ENCODE assay signal across 14 mouse cellular contexts in genomic region chr13:73742944-73743343, GRCm38 (mm10). TPM values are rescaled to one million over a fixed set of nuclear protein-coding genes. Genes with fewer than 3 reads are reported as not detected.
DNase-seq lines count a peak whose midpoint lies in the region; ATAC-seq and TF ChIP-seq lines count a peak whose summit lies in the region.
"Had no signal": no experiment of that assay in that cellular context is flagged by ENCODE, and none has a peak within 500 bp of the region (broad histone marks: within the 10 kb centered on the region; RNA-seq: fewer than 3 reads in every experiment).

No protein-coding gene starts in this region.

- no peak for DNase-seq in kidney, postnatal 0 days (ENCODE audit: low spot score)
- DNase-seq in kidney, adult 9 months: no peak
- DNase-seq in thymus, postnatal 14 days: peak; percentile 82
- DNase-seq in left cerebral cortex, adult 9 months (ENCODE audit: low spot score in 2 of 2): no peak
- no peak for DNase-seq in layer of hippocampus, postnatal 25 days (ENCODE audit: extremely low spot score in 1 of 2, low spot score in 1 of 2)
- DNase-seq in urinary bladder, adult 2 months (ENCODE audit: low spot score): no peak
- DNase-seq: adrenal gland, postnatal 10 days; cerebellum, adult 11-12 months; kidney, postnatal 10 days had no signal

- no peaks in the 10 kb centered on the region for H3K36me3 ChIP-seq in kidney, postnatal 0 days (ENCODE audit: insufficient read depth, low read length)
- no peaks in the 10 kb centered on the region for H3K36me3 ChIP-seq in forebrain, embryonic 15.5 days
- H3K36me3 ChIP-seq in midbrain, embryonic 13.5 days: no peaks in the 10 kb centered on the region
- H3K36me3 ChIP-seq: liver, embryonic 15.5 days had no signal

- H3K9ac ChIP-seq in kidney, postnatal 0 days (ENCODE audit: low read depth, low read length): no peak overlapping the region
- no peak overlapping the region for H3K9ac ChIP-seq in forebrain, embryonic 15.5 days (replicated peaks)
- H3K9ac ChIP-seq in midbrain, embryonic 13.5 days (replicated peaks): no peak overlapping the region
- H3K9ac ChIP-seq: liver, embryonic 15.5 days had no signal

- H3K27me3 ChIP-seq in kidney, postnatal 0 days (ENCODE audit: insufficient read depth, low read length): no peaks in the 10 kb centered on the region
- H3K27me3 ChIP-seq in forebrain, embryonic 15.5 days: no peaks in the 10 kb centered on the region
- H3K27me3 ChIP-seq in midbrain, embryonic 13.5 days: no peaks in the 10 kb centered on the region
- H3K27me3 ChIP-seq: liver, embryonic 15.5 days had no signal

- no peaks in the 10 kb centered on the region for H3K9me3 ChIP-seq in kidney, postnatal 0 days (replicated peaks; ENCODE audit: low read length)
- H3K9me3 ChIP-seq in forebrain, embryonic 15.5 days: no peaks in the 10 kb centered on the region
- no peaks in the 10 kb centered on the region for H3K9me3 ChIP-seq in midbrain, embryonic 13.5 days
- H3K9me3 ChIP-seq: liver, embryonic 15.5 days had no signal

- H3K4me3 ChIP-seq in kidney, postnatal 0 days (replicated peaks; ENCODE audit: low read depth, low read length): no peak overlapping the region
- H3K4me3 ChIP-seq in forebrain, embryonic 15.5 days: no peak overlapping the region
- H3K4me3 ChIP-seq in midbrain, embryonic 13.5 days (replicated peaks): no peak overlapping the region
- H3K4me3 ChIP-seq: liver, embryonic 15.5 days had no signal

- H3K4me2 ChIP-seq in kidney, postnatal 0 days (ENCODE audit: low read length): no peak overlapping the region
- H3K4me2 ChIP-seq in forebrain, embryonic 15.5 days (replicated peaks): no peak overlapping the region
- no peak overlapping the region for H3K4me2 ChIP-seq in midbrain, embryonic 13.5 days (replicated peaks)
- H3K4me2 ChIP-seq: liver, embryonic 15.5 days had no signal

- 0 out of 2 replicates have a peak, but pooled peaks have one; percentile 33 for ATAC-seq in kidney, postnatal 0 days (replicated peaks; ENCODE audit: low FRiP score, low read depth)
- 0 out of 2 replicates have a peak, but pooled peaks have one; percentile 41 for ATAC-seq in forebrain, embryonic 15.5 days (replicated peaks)
- peak; percentile 88 for ATAC-seq in midbrain, embryonic 13.5 days

- no peak overlapping the region for H3K27ac ChIP-seq in kidney, postnatal 0 days
- no peak overlapping the region for H3K27ac ChIP-seq in forebrain, embryonic 15.5 days (replicated peaks)
- no peak overlapping the region for H3K27ac ChIP-seq in midbrain, embryonic 13.5 days
- H3K27ac ChIP-seq: liver, embryonic 15.5 days had no signal

- WGBS in kidney, postnatal 0 days: 53% methylated on average over 4 of the region's 4 CpGs
- 47% methylated on average over 4 of the region's 4 CpGs for WGBS in forebrain, embryonic 15.5 days
- 34% methylated on average over 4 of the region's 4 CpGs for WGBS in midbrain, embryonic 13.5 days

- H3K4me1 ChIP-seq in kidney, postnatal 0 days (replicated peaks; ENCODE audit: insufficient read depth, low read length): no peaks in the 10 kb centered on the region
- H3K4me1 ChIP-seq in forebrain, embryonic 15.5 days: no peaks in the 10 kb centered on the region
- peaks cover 17% of the 10 kb centered on the region for H3K4me1 ChIP-seq in midbrain, embryonic 13.5 days (replicated peaks)
- H3K4me1 ChIP-seq: liver, embryonic 15.5 days had no signal

- 0 out of 2 replicates have a peak, but pooled peaks have one; percentile 4 for TF ChIP-seq CTCF in kidney, postnatal 0 days (IDR thresholded peaks at IDR 0.05; ENCODE audit: low read depth)

RNA-seq across cellular contexts. Expression of gene Slc12a7, which starts 10.1 kb away (rescaled TPM):
- polyA plus RNA-seq in kidney, postnatal 0 days (2015; fragmentation: Nextera tagmentation; extraction: Ambion mirVana): 14.7 and 16.1 TPM in 2 replicates
- 16.3 and 18.4 TPM in 2 replicates for polyA plus RNA-seq in forebrain, embryonic 15.5 days (2015; fragmentation: Nextera tagmentation; extraction: Ambion mirVana)
- polyA plus RNA-seq in midbrain, embryonic 13.5 days (2015; fragmentation: Nextera tagmentation; extraction: Ambion mirVana): 16.0 and 18.5 TPM in 2 replicates
- 1 to 10 TPM; 4.5 to 5.0 TPM for total RNA-seq in layer of hippocampus, postnatal 25 days (2021)
- 105 and 110 TPM in 2 replicates for polyA plus RNA-seq in urinary bladder, adult 2 months (2012; rRNA removed)

RNA-seq across cellular contexts. Expression of gene Slc6a19, which starts 38.3 kb away (rescaled TPM):
- polyA plus RNA-seq in kidney, postnatal 0 days (2015; fragmentation: Nextera tagmentation; extraction: Ambion mirVana): 5.7 and 5.9 TPM in 2 replicates
- 0.06 TPM in 1 of 2 replicates, not detected in the other for polyA plus RNA-seq in forebrain, embryonic 15.5 days (2015; fragmentation: Nextera tagmentation; extraction: Ambion mirVana)
- polyA plus RNA-seq in midbrain, embryonic 13.5 days (2015; fragmentation: Nextera tagmentation; extraction: Ambion mirVana): 0.06 and 0.09 TPM in 2 replicates
- under 1 TPM; 0.09 to 0.37 TPM for total RNA-seq in layer of hippocampus, postnatal 25 days (2021)
- polyA plus RNA-seq in urinary bladder, adult 2 months (2012; rRNA removed): 0.07 and 0.12 TPM in 2 replicates
- total RNA-seq: heart, postnatal 25 days; left cerebral cortex, adult 18-20 months had no signal

Comparison
In these comparisons a context has a peak if more than half of its experiments do, and no peak if none do; other contexts are left out.
1. ATAC-seq: peak in every context shown above with its lines; median percentile 88 in midbrain, embryonic 13.5 days; 41 in forebrain, embryonic 15.5 days; 33 in kidney, postnatal 0 days.